Mouse (Mus musculus) lung, postnatal 0 days (tissue): ENCODE results near the gene Neurl1b. TPM values are rescaled to one million over a fixed set of nuclear protein-coding genes. Genes with fewer than 3 reads are reported as not detected.

Experiments
- ATAC-seq: fragments of 200-750 bp; cut with Nextera tagmentation; 2 replicates; pipeline ENCODE4 v1.8.0; 2017; ENCODE audit warnings: moderate library complexity
- DNase-seq: peaks from one replicate; pipeline ENCODE4 v3.0.0-alpha.2; 2016; ENCODE audit warnings: low spot score
- H3K27ac ChIP-seq: fragments of 300-500 bp; sonication (generic); 2 replicates; pipeline ENCODE4 v1.5.1; 2014; ENCODE audit warnings: antibody characterized with exemption, mild to moderate bottlenecking, low read length, mixed read lengths
- H3K27me3 ChIP-seq: fragments of 300-500 bp; sonication (generic); replicated peaks from 2 replicates; pipeline ENCODE4 v1.6.1; 2014; ENCODE audit warnings: low read length, mixed read lengths; ENCODE audit not compliant: insufficient read depth
- H3K36me3 ChIP-seq: fragments of 300-500 bp; sonication (generic); 2 replicates; pipeline ENCODE4 v1.6.1; 2014; ENCODE audit warnings: low read length, mixed read lengths; ENCODE audit not compliant: insufficient read depth
- H3K4me1 ChIP-seq: fragments of 300-500 bp; sonication (generic); 2 replicates; pipeline ENCODE4 v1.6.1; 2014; ENCODE audit warnings: antibody characterized with exemption, low read depth, low read length, mixed read lengths; ENCODE audit not compliant: insufficient read depth
- H3K4me2 ChIP-seq: fragments of 300-500 bp; sonication (generic); replicated peaks from 2 replicates; pipeline ENCODE4 v1.6.1; 2014; ENCODE audit warnings: low read depth, mild to moderate bottlenecking, low read length, moderate library complexity, mixed read lengths
- H3K4me3 ChIP-seq: fragments of 300-500 bp; sonication (generic); 2 replicates; pipeline ENCODE4 v1.5.1; 2014; ENCODE audit warnings: low read depth, low read length
- H3K9ac ChIP-seq: fragments of 300-500 bp; sonication (generic); replicated peaks from 2 replicates; pipeline ENCODE4 v1.6.1; 2014; ENCODE audit warnings: low read depth, mild to moderate bottlenecking
- H3K9me3 ChIP-seq: fragments of 300-500 bp; sonication (generic); 2 replicates; pipeline ENCODE4 v1.6.1; 2016; ENCODE audit warnings: low read length, mixed read lengths
- CTCF ChIP-seq: IDR thresholded peaks from 2 replicates; pipeline ENCODE4 v1.5.1; 2016; ENCODE audit warnings: antibody characterized with exemption, mild to moderate bottlenecking
- EP300 ChIP-seq: IDR thresholded peaks from 2 replicates; pipeline ENCODE4 v1.6.1; 2016; ENCODE audit warnings: antibody characterized with exemption, mild to moderate bottlenecking, control low read depth
- WGBS: fragments of 180-500 bp; shearing (Covaris S2); extraction: QIAGEN DNeasy Blood & Tissue Kit; methylation state at CpG from one replicate; pipeline ENCODE4 v1.1.7; 2014; 5-methylcytosine and 5-hydroxymethylcytosine counted together
- polyA plus RNA-seq: library from polyadenylated mRNA; unstranded; fragments of >200 nt; fragmentation: Nextera tagmentation; extraction: Ambion mirVana; gene quantifications from 2 replicates; pipeline ENCODE4 v1.2.1, GENCODE M21; 2015

Neurl1b gene
- polyA plus RNA-seq: 0.98 and 1.5 TPM in 2 replicates

DNA sequence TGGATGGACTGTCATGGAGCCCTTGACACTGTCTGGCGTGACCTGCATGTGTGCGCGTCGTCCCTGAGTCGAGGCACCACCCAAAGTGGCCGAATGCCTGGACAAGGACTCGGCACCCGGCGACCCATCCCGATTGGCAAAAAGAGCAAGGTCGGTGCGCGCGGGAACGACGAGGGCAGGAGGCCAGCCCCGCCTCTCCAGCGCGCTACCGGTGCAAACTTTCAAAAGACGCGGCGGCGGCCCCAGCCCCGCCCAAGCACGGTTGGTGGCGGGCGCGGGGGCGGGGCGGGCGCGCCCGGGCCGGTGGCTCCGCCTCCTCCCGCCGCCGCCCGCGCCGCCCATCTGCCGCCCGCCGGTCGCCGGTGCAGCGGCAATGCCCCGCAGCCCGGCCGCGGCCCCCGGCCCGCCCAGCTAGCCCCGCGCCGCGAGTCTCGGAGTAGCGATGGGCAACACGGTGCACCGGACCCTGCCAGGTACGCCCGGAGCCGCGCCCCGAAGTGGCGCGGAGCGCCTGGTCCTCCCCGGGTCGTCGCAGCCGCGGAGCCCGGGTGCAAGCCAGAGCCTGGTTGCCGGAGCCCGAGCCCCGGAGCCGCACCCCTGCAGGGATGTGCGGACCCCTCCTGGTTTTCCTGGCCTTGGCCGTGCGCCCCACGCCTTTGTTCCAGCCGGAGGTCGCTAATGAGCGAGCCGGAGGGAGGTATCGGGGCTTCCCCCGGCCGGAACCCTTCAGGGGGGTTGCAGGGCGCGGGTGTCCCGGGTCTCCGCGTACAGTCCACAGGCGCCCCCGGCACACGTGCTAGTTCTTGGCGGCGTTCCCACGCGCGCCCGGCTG lies at the start of gene Neurl1b:
TSS of gene Neurl1b (plus strand) at position 307 of the 832 bp plus-strand sequence.
- Histone ChIP-seq H3K4me2 (peak within 1 kb of the TSS; percentile 99), H3K27me3 (no peaks in the 10 kb centered on the region), H3K4me3 (peak within 1 kb of the TSS; percentile 62), H3K36me3 (no peaks in the 10 kb centered on the region), H3K27ac (peak within 1 kb of the TSS; percentile 51; the same call in 1 of the 2 replicates), H3K9me3 (no peaks in the 10 kb centered on the region), H3K4me1 (0 out of 2 replicates have a peak, but pooled peaks cover 7% of the 10 kb centered on the region), H3K9ac (peak within 1 kb of the TSS; percentile 56)
- DNase-seq (peak; percentile 48), ATAC-seq (peak; percentile 73)
- under 1% methylated on average over 68 of the region's 105 CpGs for WGBS
- no peak; the same call in 1 of the 2 replicates for TF ChIP-seq CTCF
- no peak for TF ChIP-seq EP300

DNA sequence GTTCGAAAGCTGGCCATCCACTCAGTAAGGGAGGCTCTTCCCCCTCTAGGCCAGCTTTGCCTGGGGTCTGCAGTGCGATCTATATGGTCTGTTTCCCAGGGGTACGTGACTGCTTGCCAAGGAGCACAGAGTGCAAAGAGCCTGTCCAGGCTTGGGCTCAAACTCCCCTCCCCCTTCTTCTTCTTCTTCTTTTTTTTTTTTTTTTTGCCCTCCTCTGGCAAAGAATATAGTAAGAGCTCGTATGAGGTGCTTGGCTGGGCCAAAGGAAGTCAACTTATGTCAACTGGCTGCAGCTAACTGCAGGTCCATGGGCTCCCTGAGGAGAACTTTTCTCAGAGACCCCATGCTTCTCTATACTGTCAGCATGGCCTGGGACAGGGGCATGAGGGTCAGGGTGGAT lies 47.8 kb upstream of the Neurl1b start:
- H3K27me3 ChIP-seq: no peaks in the 10 kb centered on the region
- no peak overlapping the region for H3K4me3 ChIP-seq
- peaks cover 23% of the 10 kb centered on the region; the same call in 1 of the 2 replicates for H3K4me1 ChIP-seq
- no peak overlapping the region for H3K4me2 ChIP-seq
- DNase-seq: no peak
- WGBS: 65% methylated on average over 4 of the region's 4 CpGs
- TF ChIP-seq EP300 (no peak), CTCF (no peak)
- H3K9me3 ChIP-seq: no peaks in the 10 kb centered on the region
- H3K36me3 ChIP-seq: no peaks in the 10 kb centered on the region
- H3K9ac ChIP-seq: no peak overlapping the region
- H3K27ac ChIP-seq: no peak overlapping the region
- no peak for ATAC-seq

DNA sequence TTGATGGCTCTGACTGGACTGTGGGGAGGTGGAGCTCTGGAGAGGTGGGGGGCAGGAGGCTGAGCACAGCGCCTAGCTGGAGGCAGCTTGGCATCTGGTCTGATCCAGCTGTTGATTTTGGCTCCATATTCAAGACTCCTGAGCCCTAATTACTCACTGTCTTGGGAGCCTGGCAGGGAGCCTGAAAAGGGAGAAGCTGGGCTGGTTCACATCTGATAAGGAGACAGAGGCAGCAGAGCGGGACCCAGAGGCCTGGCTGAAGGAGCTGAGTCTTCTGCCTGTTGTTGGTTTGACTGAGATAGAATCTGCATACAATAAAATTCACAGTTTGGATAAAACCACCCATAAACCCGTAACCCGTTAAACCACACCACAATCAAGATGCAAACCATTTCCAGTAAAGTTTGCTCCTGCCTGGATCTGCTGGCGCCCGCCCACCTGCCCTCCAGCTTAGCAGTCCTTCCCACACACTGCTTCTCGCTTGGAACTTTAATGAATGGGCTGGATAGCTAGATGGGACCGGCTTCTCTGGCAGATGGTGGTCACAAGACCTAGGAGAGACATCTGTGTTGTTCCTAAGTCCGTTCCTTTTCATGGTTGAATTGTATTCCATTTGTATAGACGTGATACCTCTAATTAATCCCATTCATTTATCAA lies 46.2 kb upstream of the Neurl1b start:
- Histone ChIP-seq H3K27ac (0 out of 2 replicates have a peak overlapping the region, but pooled peaks have one; percentile 29), H3K27me3 (no peaks in the 10 kb centered on the region), H3K9ac (no peak overlapping the region), H3K36me3 (no peaks in the 10 kb centered on the region), H3K9me3 (no peaks in the 10 kb centered on the region), H3K4me2 (no peak overlapping the region), H3K4me3 (no peak overlapping the region), H3K4me1 (peaks cover 18% of the 10 kb centered on the region; the same call in 1 of the 2 replicates)
- TF ChIP-seq EP300 (peak; percentile 87), CTCF (no peak)
- DNase-seq: peak; percentile 92
- 56% methylated on average over 10 of the region's 10 CpGs for WGBS
- ATAC-seq: peak; percentile 68

DNA sequence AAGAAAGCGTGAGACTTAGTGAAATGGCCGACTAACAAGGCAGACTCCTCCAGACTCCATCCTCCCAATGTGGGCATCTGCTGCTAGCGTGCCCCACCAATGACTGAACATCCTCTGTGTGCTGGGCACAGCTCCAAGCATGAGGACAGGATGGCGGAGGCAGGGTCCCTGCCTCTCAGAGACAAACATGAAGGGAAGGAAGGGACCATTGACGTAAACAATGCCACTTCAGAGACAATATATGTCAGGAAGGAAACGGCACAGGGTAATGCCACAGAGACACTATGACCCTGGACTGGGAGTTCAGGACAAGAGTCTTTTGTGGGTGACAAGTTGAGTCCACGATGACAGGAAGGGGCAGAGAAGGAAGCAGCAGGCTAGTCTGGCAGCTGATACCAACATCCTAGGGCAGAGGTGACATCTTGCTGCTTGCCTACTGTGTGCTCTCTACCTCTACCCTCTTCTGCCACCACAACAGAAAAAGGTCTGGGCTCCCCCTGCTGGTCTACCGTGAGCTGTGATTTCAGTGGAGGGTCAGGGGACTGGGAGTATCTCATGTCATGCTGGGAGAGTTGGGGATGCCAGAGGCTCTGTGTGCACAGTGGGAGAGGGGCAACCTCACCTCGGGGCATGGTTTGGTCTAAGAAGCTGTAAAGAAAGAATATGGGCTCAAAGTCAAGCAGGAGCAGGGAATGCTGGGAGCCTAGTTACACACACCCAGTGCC lies 43.9 kb upstream of the Neurl1b start:
- H3K4me2 ChIP-seq: no peak overlapping the region
- DNase-seq (peak; percentile 79), ATAC-seq (peak; percentile 89)
- H3K27ac ChIP-seq: peak overlapping the region; percentile 87; the same call in 1 of the 2 replicates
- H3K9ac ChIP-seq: no peak overlapping the region
- TF ChIP-seq CTCF: peak; percentile 87
- peak; percentile 100 for TF ChIP-seq EP300
- H3K4me1 ChIP-seq: peaks cover 18% of the 10 kb centered on the region; the same call in 1 of the 2 replicates
- H3K36me3 ChIP-seq: no peaks in the 10 kb centered on the region
- 26% methylated on average over 9 of the region's 9 CpGs for WGBS
- no peak overlapping the region for H3K4me3 ChIP-seq
- H3K27me3 ChIP-seq: no peaks in the 10 kb centered on the region
- no peaks in the 10 kb centered on the region for H3K9me3 ChIP-seq

DNA sequence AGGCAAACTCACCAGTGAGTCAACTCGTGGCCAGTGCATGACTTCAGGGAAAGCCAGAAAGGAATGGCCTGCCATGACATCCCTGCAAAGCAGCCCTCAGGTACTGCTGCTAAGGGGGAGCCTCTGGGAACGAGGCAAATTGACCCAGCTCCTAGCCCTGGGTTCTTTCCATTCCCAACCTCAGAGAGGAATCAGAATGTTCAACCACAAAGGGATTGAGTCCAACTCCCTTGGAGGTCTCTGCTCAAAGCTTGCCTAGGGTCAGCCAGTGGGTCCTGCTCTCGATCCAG lies 43.4 kb upstream of the Neurl1b start:
- no peak overlapping the region for H3K9ac ChIP-seq
- DNase-seq (no peak), ATAC-seq (no peak)
- WGBS: 46% methylated on average over 3 of the region's 3 CpGs
- peaks cover 18% of the 10 kb centered on the region; the same call in 1 of the 2 replicates for H3K4me1 ChIP-seq
- H3K9me3 ChIP-seq: no peaks in the 10 kb centered on the region
- no peaks in the 10 kb centered on the region for H3K27me3 ChIP-seq
- H3K27ac ChIP-seq: peak overlapping the region; percentile 54; the same call in 1 of the 2 replicates
- no peak overlapping the region for H3K4me3 ChIP-seq
- TF ChIP-seq EP300 (no peak), CTCF (no peak)
- H3K4me2 ChIP-seq: no peak overlapping the region
- H3K36me3 ChIP-seq: no peaks in the 10 kb centered on the region

DNA sequence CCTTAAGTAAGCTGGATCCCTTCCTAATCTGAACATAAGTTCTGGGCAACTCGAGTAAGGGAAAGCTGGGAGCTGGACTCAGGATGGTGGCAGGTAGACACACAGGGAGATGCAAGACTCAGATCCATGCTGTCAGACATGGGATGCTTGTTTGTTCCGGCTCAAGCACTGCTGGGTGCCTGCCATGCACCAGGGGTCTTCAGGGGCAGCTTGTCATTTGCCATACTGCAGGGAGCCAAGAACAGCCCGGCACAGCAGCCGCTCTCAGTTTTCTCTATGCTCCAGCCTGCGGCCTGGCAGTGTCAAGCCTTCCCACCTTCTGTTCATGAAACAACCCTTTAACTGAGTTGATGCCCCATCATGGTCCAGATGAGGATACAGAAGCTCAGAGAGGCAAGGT lies 41.4 kb upstream of the Neurl1b start:
- TF ChIP-seq CTCF (no peak), EP300 (no peak)
- WGBS: 68% methylated on average over 5 of the region's 5 CpGs
- no peaks in the 10 kb centered on the region for H3K36me3 ChIP-seq
- H3K27ac ChIP-seq: no peak overlapping the region
- H3K4me3 ChIP-seq: no peak overlapping the region
- ATAC-seq (no peak), DNase-seq (no peak)
- no peak overlapping the region for H3K4me2 ChIP-seq
- peaks cover 10% of the 10 kb centered on the region; the same call in 1 of the 2 replicates for H3K4me1 ChIP-seq
- no peaks in the 10 kb centered on the region for H3K27me3 ChIP-seq
- H3K9me3 ChIP-seq: no peaks in the 10 kb centered on the region
- H3K9ac ChIP-seq: no peak overlapping the region
